ENCODE assay signal across 22 mouse cellular contexts in genomic region chr6:134903891-134904884, GRCm38 (mm10). TPM values are rescaled to one million over a fixed set of nuclear protein-coding genes. Genes with fewer than 3 reads are reported as not detected.
DNase-seq lines count a peak whose midpoint lies in the region; ATAC-seq and TF ChIP-seq lines count a peak whose summit lies in the region.
"Had no signal": no experiment of that assay in that cellular context is flagged by ENCODE, and none has a peak within 500 bp of the region (broad histone marks: within the 10 kb centered on the region; RNA-seq: fewer than 3 reads in every experiment).

No protein-coding gene starts in this region.

- 82% methylated on average over 10 of the region's 10 CpGs for WGBS in liver, embryonic 11.5 days
- 71% methylated on average over 10 of the region's 10 CpGs for WGBS in liver, embryonic 12.5 days (ENCODE audit: insufficient replicate concordance)
- WGBS in kidney, embryonic 15.5 days = 90% methylated on average over 10 of the region's 10 CpGs

- ATAC-seq in liver, embryonic 11.5 days (replicated peaks; ENCODE audit: low FRiP score) = peak; percentile 42; the same call in 1 of the 2 replicates
- ATAC-seq in Patski = no peak
- ATAC-seq in liver, embryonic 12.5 days = peak; percentile 82
- ATAC-seq in kidney, embryonic 15.5 days (replicated peaks; ENCODE audit: low FRiP score) = no peak
- ATAC-seq: intestine, embryonic 16.5 days; midbrain, embryonic 13.5 days had no signal

- no peak overlapping the region; the same call in 1 of the 2 replicates for H3K27ac ChIP-seq in liver, embryonic 11.5 days (ENCODE audit: low read depth, low read length)
- H3K27ac ChIP-seq in liver, embryonic 12.5 days = peak overlapping the region; percentile 75
- H3K27ac ChIP-seq in kidney, embryonic 15.5 days = no peak overlapping the region
- H3K27ac ChIP-seq: embryonic facial prominence, embryonic 15.5 days; heart, adult 2 months; hindbrain, embryonic 10.5 days; limb, embryonic 13.5 days; lung, embryonic 15.5 days; macrophage; midbrain, embryonic 13.5 days; neural tube, embryonic 13.5 days had no signal

- no peaks in the 10 kb centered on the region for H3K4me1 ChIP-seq in liver, embryonic 11.5 days (replicated peaks; ENCODE audit: control insufficient read depth, insufficient read depth, low read length)
- H3K4me1 ChIP-seq in liver, embryonic 12.5 days = peaks cover 32% of the 10 kb centered on the region
- H3K4me1 ChIP-seq in kidney, embryonic 15.5 days = peaks cover 2% of the 10 kb centered on the region; the same call in 1 of the 2 replicates
- H3K4me1 ChIP-seq: embryonic facial prominence, embryonic 15.5 days had no signal

- POLR2A ChIA-PET in Patski (lab: Charles Lee) = no interaction called here

- H3K27me3 ChIP-seq in liver, embryonic 11.5 days (replicated peaks; ENCODE audit: control insufficient read depth, insufficient read depth, low read length) = no peaks in the 10 kb centered on the region
- H3K27me3 ChIP-seq in Patski = no peaks in the 10 kb centered on the region
- no peaks in the 10 kb centered on the region for H3K27me3 ChIP-seq in liver, embryonic 12.5 days (replicated peaks)
- no peaks in the 10 kb centered on the region for H3K27me3 ChIP-seq in kidney, embryonic 15.5 days
- H3K27me3 ChIP-seq: embryonic facial prominence, embryonic 15.5 days; limb, embryonic 13.5 days; lung, embryonic 15.5 days; midbrain, embryonic 13.5 days; neural tube, embryonic 13.5 days had no signal

- H3K36me3 ChIP-seq in liver, embryonic 11.5 days (ENCODE audit: control insufficient read depth, insufficient read depth, low read length) = no peaks in the 10 kb centered on the region
- H3K36me3 ChIP-seq in liver, embryonic 12.5 days = no peaks in the 10 kb centered on the region
- no peaks in the 10 kb centered on the region for H3K36me3 ChIP-seq in kidney, embryonic 15.5 days
- H3K36me3 ChIP-seq: embryonic facial prominence, embryonic 15.5 days; hindbrain, embryonic 10.5 days; limb, embryonic 13.5 days; lung, embryonic 15.5 days; midbrain, embryonic 13.5 days; neural tube, embryonic 13.5 days had no signal

- TF ChIP-seq CTCF in Patski (IDR thresholded peaks at IDR 0.05) = no peak

- H3K4me3 ChIP-seq in liver, embryonic 11.5 days (ENCODE audit: low read depth, low read length) = no peak overlapping the region
- H3K4me3 ChIP-seq in liver, embryonic 12.5 days = no peak overlapping the region
- H3K4me3 ChIP-seq in kidney, embryonic 15.5 days (replicated peaks) = no peak overlapping the region
- H3K4me3 ChIP-seq: embryonic facial prominence, embryonic 15.5 days; heart, adult 2 months; hindbrain, embryonic 10.5 days; limb, embryonic 13.5 days; lung, embryonic 15.5 days; midbrain, embryonic 13.5 days; neural tube, embryonic 13.5 days had no signal

- H3K4me2 ChIP-seq in liver, embryonic 11.5 days = no peak overlapping the region
- H3K4me2 ChIP-seq in liver, embryonic 12.5 days = no peak overlapping the region
- H3K4me2 ChIP-seq in kidney, embryonic 15.5 days = no peak overlapping the region
- H3K4me2 ChIP-seq: embryonic facial prominence, embryonic 15.5 days; limb, embryonic 13.5 days; lung, embryonic 15.5 days; midbrain, embryonic 13.5 days; neural tube, embryonic 13.5 days had no signal

- no peaks in the 10 kb centered on the region for H3K9me3 ChIP-seq in liver, embryonic 11.5 days (ENCODE audit: control insufficient read depth, low read length)
- no peaks in the 10 kb centered on the region for H3K9me3 ChIP-seq in liver, embryonic 12.5 days (replicated peaks)
- H3K9me3 ChIP-seq in kidney, embryonic 15.5 days (replicated peaks) = no peaks in the 10 kb centered on the region
- H3K9me3 ChIP-seq: embryonic facial prominence, embryonic 15.5 days; limb, embryonic 13.5 days; lung, embryonic 15.5 days; midbrain, embryonic 13.5 days; neural tube, embryonic 13.5 days had no signal

- intact Hi-C loops in left cerebral cortex, postnatal 25 days (cut with DNase I) = no loop called here

- H3K9ac ChIP-seq in liver, embryonic 11.5 days (ENCODE audit: low read depth, low read length) = no peak overlapping the region
- H3K9ac ChIP-seq in liver, embryonic 12.5 days = no peak overlapping the region
- no peak overlapping the region for H3K9ac ChIP-seq in kidney, embryonic 15.5 days
- H3K9ac ChIP-seq: embryonic facial prominence, embryonic 15.5 days; limb, embryonic 13.5 days; lung, embryonic 15.5 days; midbrain, embryonic 13.5 days; neural tube, embryonic 13.5 days had no signal

- in situ Hi-C loops in Patski (cut with MboI; ENCODE audit: low pct_unique_long_range_greater_than_20kb) = no loop called here

- no peak for DNase-seq in liver, embryonic 11.5 days (ENCODE audit: low spot score)
- DNase-seq in liver (no peak), Patski (ENCODE audit: low read depth, low spot score) (peak; percentile 6)
- no peak for DNase-seq in left cerebral cortex, postnatal 25 days (ENCODE audit: low spot score in 2 of 2)
- DNase-seq in kidney, postnatal 4 days = no peak
- no peak for DNase-seq in lung, postnatal 36 days
- DNase-seq: cerebellum, adult 18-20 months; cerebellum, postnatal 25 days; gastrocnemius, postnatal 14 days; heart, adult 2 months; spleen, adult 18-20 months; thymus, postnatal 4 days had no signal

- CTCF ChIA-PET in Patski (lab: Charles Lee) = interaction anchor here (1.3 kb wide), 1 partner anchor 15 kb away, joined by 3 read pairs; the partner anchor contains the start of gene Cdkn1b

RNA-seq across cellular contexts. Expression of gene Gpr19, which starts 5.8 kb away (rescaled TPM):
- 6.1 and 9.1 TPM in 2 replicates for polyA plus RNA-seq in liver, embryonic 11.5 days (2014; fragmentation: Nextera tagmentation; extraction: Ambion mirVana)
- polyA plus RNA-seq in Patski (2021) = 4.2 TPM
- 7.1 and 8.4 TPM in 2 replicates for polyA plus RNA-seq in liver, embryonic 12.5 days (2016; fragmentation: Nextera tagmentation; extraction: Ambion mirVana)
- total RNA-seq in left cerebral cortex, postnatal 25 days (2021) = 10 to 100 TPM; 25.3 to 27.3 TPM
- 11.0 and 12.3 TPM in 2 replicates for polyA plus RNA-seq in kidney, embryonic 15.5 days (2015; fragmentation: Nextera tagmentation; extraction: Ambion mirVana)

RNA-seq across cellular contexts. Expression of gene Cdkn1b, which starts 16.0 kb away (rescaled TPM):
- 8.9 and 9.4 TPM in 2 replicates for polyA plus RNA-seq in liver, embryonic 11.5 days (2014; fragmentation: Nextera tagmentation; extraction: Ambion mirVana)
- polyA plus RNA-seq in Patski (2021) = 76.0 TPM
- 9.5 and 9.9 TPM in 2 replicates for polyA plus RNA-seq in liver, embryonic 12.5 days (2016; fragmentation: Nextera tagmentation; extraction: Ambion mirVana)
- total RNA-seq in left cerebral cortex, postnatal 25 days (2021) = 10 to 100 TPM; 40.3 to 43.2 TPM
- polyA plus RNA-seq in kidney, embryonic 15.5 days (2015; fragmentation: Nextera tagmentation; extraction: Ambion mirVana) = 15.9 and 17.6 TPM in 2 replicates

Comparison
In these comparisons a context has a peak if more than half of its experiments do, and no peak if none do; other contexts are left out.
1. ATAC-seq: peak in liver, embryonic 11.5 days (single experiment) and liver, embryonic 12.5 days (single experiment); none in Patski (single experiment) and kidney, embryonic 15.5 days (single experiment).